Mouse (Mus musculus) layer of hippocampus, adult 2 months (tissue): ENCODE measurements at regions not wholly inside any gene's neighbourhood (a gene's known extent, or its start where the extent isn't known, plus 50 kb on each side); places are given as distances from the start of the nearest gene placed in this dataset.
A peak's percentile ranks its signal among the peaks of the same experiment; 100 is the strongest.
"Not testable (repeated sequence)": the region's sequence is repeated elsewhere in the genome, so short reads cannot be mapped to it uniquely, and the experiment has no call there.

Source experiments
- DNase-seq, 2 experiments: peaks; one replicate each; pipeline ENCODE4 v3.0.0; 2022; ENCODE audit warnings: low spot score in 2 of 2
- H3K27ac ChIP-seq: fragments of 200-600 bp; 2 replicates; pipeline ENCODE4 v1.8.1; 2022
- H3K4me3 ChIP-seq: fragments of 200-600 bp; 2 replicates; pipeline ENCODE4 v1.8.1; 2022; ENCODE audit warnings: mild to moderate bottlenecking
- CTCF ChIP-seq: fragments of 200-600 bp; conservative IDR thresholded peaks from 2 replicates; pipeline ENCODE4 v1.8.1; 2022; ENCODE audit warnings: antibody characterized with exemption, mild to moderate bottlenecking, moderate library complexity

- not testable (repeated sequence) for H3K4me3 ChIP-seq, DNase-seq, H3K27ac ChIP-seq
These were observed 461.1 kb downstream of the Gm21863 start for GRCm38 (mm10) chr12:20415397-20415796.

- H3K27ac ChIP-seq, H3K4me3 ChIP-seq, DNase-seq: not testable (repeated sequence)
These were observed 472.1 kb downstream of the Gm21863 start for GRCm38 (mm10) chr12:20426359-20426758.

- not testable (repeated sequence) for H3K4me3 ChIP-seq, H3K27ac ChIP-seq, DNase-seq
- TF ChIP-seq CTCF, result peak; percentile 44
These were observed 510.3 kb downstream of the Gm21863 start for GRCm38 (mm10) chr12:20464585-20464984.
